Mouse (Mus musculus) megakaryocyte, embryonic 14.5 days (primary cell): ENCODE results near the gene Olfr228.
"Not testable (repeated sequence)": the region's sequence is repeated elsewhere in the genome, so short reads cannot be mapped to it uniquely, and the experiment has no call there.

Experiments used
- FLI1 ChIP-seq: IDR thresholded peaks from 2 replicates; pipeline ENCODE4 v1.6.1; 2012; ENCODE audit warnings: low read length, inconsistent platforms, mixed read lengths
- GATA1 ChIP-seq: IDR thresholded peaks from 3 replicates; pipeline ENCODE4 v1.6.1; 2012; ENCODE audit warnings: mixed read lengths, low read length, inconsistent platforms, borderline replicate concordance

- TF ChIP-seq GATA1, FLI1: not testable (repeated sequence)
These were observed 45.1 kb downstream of the Olfr228 start for GRCm38 (mm10) chr2:86442101-86442500.
